Mouse (Mus musculus): ENCODE data around the gene Dapk1. TPM values are rescaled to one million over a fixed set of nuclear protein-coding genes. Genes with fewer than 3 reads are reported as not detected.

The Dapk1 gene
- polyA plus RNA-seq, 1 experiment: 12.0 TPM

DNA sequence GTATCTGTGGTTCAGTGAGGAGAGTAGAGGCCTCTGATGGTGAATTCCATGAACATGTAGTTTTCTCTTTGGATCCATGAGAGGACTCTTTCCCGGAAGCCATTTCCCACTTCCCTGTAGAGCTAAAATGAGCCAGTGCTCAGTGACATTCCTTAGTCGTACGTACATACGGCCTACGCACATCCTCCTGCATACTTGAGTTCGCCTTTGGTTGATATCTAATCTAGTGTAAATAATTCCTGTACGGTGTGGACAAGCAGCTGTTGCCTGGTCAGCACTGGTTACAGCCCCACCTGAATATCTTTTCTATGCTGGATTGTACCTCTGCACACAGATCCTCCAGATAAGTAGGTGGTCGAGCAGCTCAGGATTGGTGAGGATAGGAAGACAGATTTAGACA, 70.5 kb downstream of the Dapk1 start:
- WGBS: 83% methylated on average over 8 of the region's 8 CpGs
- TF ChIP-seq CTCF (IDR thresholded peaks at IDR 0.05; ENCODE audit: control insufficient read depth, insufficient read depth, low read length) (no peak), POLR2A (IDR thresholded peaks at IDR 0.05; ENCODE audit: borderline replicate concordance, control insufficient read depth, low read depth, low read length) (no peak)
- Histone ChIP-seq H3K27ac (ENCODE audit: control insufficient read depth, insufficient read depth, low read depth, low read length, poor library complexity) (no peak overlapping the region), H3K4me3 (replicated peaks; ENCODE audit: control insufficient read depth, low read depth, low read length) (no peak overlapping the region), H3K4me1 (ENCODE audit: control insufficient read depth, insufficient read depth, low read length) (peaks cover 1% of the 10 kb centered on the region; the same call in 1 of the 2 replicates)

DNA sequence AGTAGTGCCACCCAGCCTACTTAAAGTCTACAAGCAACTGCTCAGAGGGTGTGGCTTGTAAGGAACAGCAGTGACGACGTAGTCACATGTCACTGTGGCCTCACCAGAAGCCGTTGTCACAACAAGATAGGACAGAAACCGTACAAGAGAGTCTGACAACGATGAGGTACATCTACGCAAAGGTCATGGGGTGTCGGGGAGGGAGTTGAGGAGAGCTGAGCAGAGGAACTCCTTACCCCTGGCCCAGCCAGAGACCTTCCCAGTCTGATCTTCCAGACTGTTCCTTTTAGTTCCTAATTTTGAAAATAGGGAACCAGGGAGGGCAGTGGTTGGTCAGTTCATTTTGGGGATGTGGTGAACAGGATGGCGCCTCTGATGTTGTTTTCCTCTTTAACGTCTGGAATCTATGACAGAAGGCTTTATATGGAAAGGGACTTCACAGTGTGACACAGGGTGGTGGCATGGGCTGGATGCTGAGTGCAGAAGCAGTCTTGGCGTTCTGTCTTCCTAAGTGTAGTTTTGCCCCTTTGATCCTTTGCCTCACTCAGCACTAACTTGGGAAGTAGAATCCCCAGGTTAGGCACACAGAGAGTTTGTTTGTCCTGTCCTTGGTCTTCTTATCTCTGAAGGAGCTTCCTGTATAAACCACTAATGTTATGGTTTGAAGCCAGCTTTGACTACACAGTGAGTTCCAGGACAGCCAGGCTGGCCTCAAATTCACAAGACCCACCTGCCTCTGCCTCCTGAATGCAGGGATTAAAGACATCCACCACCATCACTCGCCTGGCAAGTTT, 71.3 kb downstream of the Dapk1 start:
- H3K4me3 ChIP-seq (replicated peaks; ENCODE audit: control insufficient read depth, low read depth, low read length): peak overlapping the region; percentile 19
- 18% methylated on average over 11 of the region's 11 CpGs for WGBS
- H3K27ac ChIP-seq (ENCODE audit: control insufficient read depth, insufficient read depth, low read depth, low read length, poor library complexity): no peak overlapping the region
- H3K4me1 ChIP-seq (ENCODE audit: control insufficient read depth, insufficient read depth, low read length): peaks cover 1% of the 10 kb centered on the region; the same call in 1 of the 2 replicates
- TF ChIP-seq POLR2A (IDR thresholded peaks at IDR 0.05; ENCODE audit: borderline replicate concordance, control insufficient read depth, low read depth, low read length) (no peak), CTCF (IDR thresholded peaks at IDR 0.05; ENCODE audit: control insufficient read depth, insufficient read depth, low read length) (no peak)

DNA sequence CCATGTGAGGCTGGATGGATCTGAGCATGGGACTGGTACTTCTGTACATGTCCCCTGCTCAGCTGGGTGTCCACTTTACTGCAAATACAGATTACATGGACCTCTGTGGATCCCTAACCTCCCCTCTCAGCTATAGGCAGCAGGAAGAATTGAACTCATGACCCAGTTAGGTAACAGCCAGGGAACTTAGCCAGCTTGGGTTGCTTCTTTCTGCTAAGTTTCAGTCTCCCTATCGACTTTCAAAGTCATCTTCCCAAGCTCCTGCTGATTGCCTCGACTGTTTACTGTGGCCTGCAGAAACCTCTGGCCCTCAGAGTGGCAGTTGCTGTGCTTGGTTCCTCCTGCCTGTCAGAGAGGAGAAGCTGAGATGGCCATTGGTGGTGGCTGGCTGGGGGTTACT, 72.6 kb downstream of the Dapk1 start:
- Histone ChIP-seq H3K4me3 (replicated peaks; ENCODE audit: control insufficient read depth, low read depth, low read length) (no peak overlapping the region), H3K4me1 (ENCODE audit: control insufficient read depth, insufficient read depth, low read length) (peaks cover 1% of the 10 kb centered on the region; the same call in 1 of the 2 replicates), H3K27ac (ENCODE audit: control insufficient read depth, insufficient read depth, low read depth, low read length, poor library complexity) (no peak overlapping the region)
- TF ChIP-seq POLR2A (IDR thresholded peaks at IDR 0.05; ENCODE audit: borderline replicate concordance, control insufficient read depth, low read depth, low read length): no peak
- 2% methylated on average over 2 of the region's 2 CpGs for WGBS

DNA sequence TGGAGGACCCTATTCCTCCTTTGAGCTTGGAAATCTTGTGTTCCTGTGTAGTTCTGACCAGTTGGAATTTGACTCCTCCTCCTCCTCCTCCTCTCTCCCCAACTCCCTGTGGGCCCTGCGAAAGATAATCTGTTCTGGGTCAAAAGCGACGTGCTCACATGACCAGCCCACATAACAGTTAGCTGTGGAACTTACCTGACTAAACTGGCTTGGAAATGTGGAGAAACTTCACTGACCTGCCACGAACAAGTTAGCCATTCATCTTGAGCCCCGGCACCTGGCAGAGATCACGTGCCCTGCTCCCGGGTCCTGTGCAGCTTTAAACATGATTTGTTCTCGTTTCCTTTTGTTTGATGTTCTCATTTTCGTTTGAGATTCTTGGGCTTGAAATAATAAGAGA, 73.2 kb downstream of the Dapk1 start:
- WGBS: 48% methylated on average over 9 of the region's 9 CpGs
- no peak overlapping the region for H3K27ac ChIP-seq (ENCODE audit: control insufficient read depth, insufficient read depth, low read depth, low read length, poor library complexity)
- TF ChIP-seq POLR2A (IDR thresholded peaks at IDR 0.05; ENCODE audit: borderline replicate concordance, control insufficient read depth, low read depth, low read length): no peak
- no peak for TF ChIP-seq CTCF (IDR thresholded peaks at IDR 0.05; ENCODE audit: control insufficient read depth, insufficient read depth, low read length)
- H3K4me3 ChIP-seq (replicated peaks; ENCODE audit: control insufficient read depth, low read depth, low read length): no peak overlapping the region
- H3K4me1 ChIP-seq (ENCODE audit: control insufficient read depth, insufficient read depth, low read length): peaks cover 1% of the 10 kb centered on the region; the same call in 1 of the 2 replicates

DNA sequence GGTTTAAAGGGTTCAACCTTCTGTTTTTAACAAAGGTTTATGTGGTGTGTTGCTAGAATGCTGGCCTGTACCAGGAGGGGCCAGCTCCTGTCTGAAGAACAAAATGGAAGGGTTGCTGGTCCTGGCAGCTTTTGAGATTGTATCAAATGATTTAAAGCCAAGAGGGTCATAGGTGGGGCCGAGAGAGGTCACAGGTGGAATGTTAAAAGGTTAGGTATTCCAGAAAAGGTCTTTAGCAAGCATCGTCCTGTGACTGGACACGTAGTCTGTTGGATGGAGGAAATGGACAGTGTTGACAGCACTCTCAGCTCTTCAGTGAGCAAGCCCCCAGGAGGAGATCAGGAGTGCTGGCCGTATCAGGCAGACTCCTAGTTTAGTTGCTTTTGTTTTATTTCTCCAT, 73.7 kb downstream of the Dapk1 start:
- Histone ChIP-seq H3K4me1 (ENCODE audit: control insufficient read depth, insufficient read depth, low read length) (peaks cover 1% of the 10 kb centered on the region; the same call in 1 of the 2 replicates), H3K27ac (ENCODE audit: control insufficient read depth, insufficient read depth, low read depth, low read length, poor library complexity) (no peak overlapping the region), H3K4me3 (replicated peaks; ENCODE audit: control insufficient read depth, low read depth, low read length) (no peak overlapping the region)
- 85% methylated on average over 4 of the region's 4 CpGs for WGBS
- TF ChIP-seq POLR2A (IDR thresholded peaks at IDR 0.05; ENCODE audit: borderline replicate concordance, control insufficient read depth, low read depth, low read length) (no peak), CTCF (IDR thresholded peaks at IDR 0.05; ENCODE audit: control insufficient read depth, insufficient read depth, low read length) (no peak)

DNA sequence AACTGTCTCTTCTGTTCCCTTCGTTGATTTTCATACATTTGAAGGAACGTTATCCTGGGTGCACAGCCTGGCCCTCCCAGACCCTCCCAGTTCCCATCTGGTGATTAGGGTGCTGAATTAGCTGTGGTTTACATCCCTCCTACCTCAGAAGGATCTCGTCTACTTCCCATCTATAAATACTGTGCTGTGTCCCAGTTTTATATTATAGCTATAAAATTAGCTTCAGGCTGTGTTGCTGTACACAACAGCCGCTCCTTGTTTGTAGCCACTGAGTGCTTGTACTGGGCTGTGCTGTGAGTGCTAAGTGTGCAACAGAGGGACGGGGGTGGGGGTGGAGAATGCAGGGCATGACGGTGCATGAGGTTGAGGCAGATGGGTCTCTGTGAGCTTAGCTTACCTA, 77.2 kb downstream of the Dapk1 start:
- H3K4me3 ChIP-seq (replicated peaks; ENCODE audit: control insufficient read depth, low read depth, low read length): no peak overlapping the region
- TF ChIP-seq POLR2A (IDR thresholded peaks at IDR 0.05; ENCODE audit: borderline replicate concordance, control insufficient read depth, low read depth, low read length) (no peak), CTCF (IDR thresholded peaks at IDR 0.05; ENCODE audit: control insufficient read depth, insufficient read depth, low read length) (no peak)
- no peaks in the 10 kb centered on the region for H3K4me1 ChIP-seq (ENCODE audit: control insufficient read depth, insufficient read depth, low read length)
- no peak overlapping the region for H3K27ac ChIP-seq (ENCODE audit: control insufficient read depth, insufficient read depth, low read depth, low read length, poor library complexity)
- 81% methylated on average over 6 of the region's 6 CpGs for WGBS

DNA sequence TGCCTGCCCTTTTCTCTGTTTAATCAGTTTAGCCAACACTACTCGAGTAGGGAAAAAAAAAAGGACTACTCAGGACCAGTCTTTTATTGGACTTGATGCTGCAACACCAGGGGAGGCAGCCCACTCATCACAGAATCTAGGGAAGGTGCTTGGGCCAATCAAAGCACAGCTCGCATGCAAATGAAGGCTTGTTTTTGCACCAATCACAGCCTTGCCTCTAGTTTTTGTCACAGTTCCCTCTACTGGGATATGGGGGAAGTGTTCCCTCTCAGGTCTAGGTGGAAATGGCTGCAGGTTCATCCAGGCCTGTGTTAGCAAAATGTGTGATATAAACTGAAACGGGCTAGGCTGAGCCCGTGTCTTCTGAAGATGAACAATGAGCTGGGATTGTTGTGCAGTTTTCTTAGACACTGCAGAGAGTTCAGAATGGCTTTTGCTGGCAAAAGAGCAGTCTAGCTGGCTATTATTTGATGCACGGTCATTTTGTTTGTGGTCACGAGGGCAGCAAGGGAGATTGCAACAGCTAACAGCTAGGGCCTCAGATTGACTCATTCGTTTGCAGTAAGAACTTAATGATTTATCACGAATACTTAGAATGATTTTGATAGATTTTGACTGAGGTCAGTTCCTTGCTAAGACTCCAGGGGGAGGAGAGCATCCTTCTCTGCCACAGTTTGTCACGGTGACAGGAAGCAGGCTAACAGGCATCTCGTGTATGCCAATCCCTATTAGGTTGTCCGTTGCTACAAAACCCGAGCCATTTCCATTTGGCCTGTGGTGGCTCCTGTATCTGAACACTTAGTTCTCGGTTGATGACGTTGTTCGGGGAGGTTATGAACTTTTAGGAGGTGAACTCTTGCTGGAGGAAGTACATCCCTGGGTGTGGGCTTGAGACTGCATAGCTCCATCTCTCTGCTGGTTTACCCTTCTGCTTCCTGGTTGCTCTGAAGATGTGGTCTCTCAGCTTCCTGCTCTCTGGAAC, 81.3 kb downstream of the Dapk1 start:
- no peak overlapping the region for H3K27ac ChIP-seq (ENCODE audit: control insufficient read depth, insufficient read depth, low read depth, low read length, poor library complexity)
- no peak for TF ChIP-seq CTCF (IDR thresholded peaks at IDR 0.05; ENCODE audit: control insufficient read depth, insufficient read depth, low read length)
- no peak for TF ChIP-seq POLR2A (IDR thresholded peaks at IDR 0.05; ENCODE audit: borderline replicate concordance, control insufficient read depth, low read depth, low read length)
- WGBS: 78% methylated on average over 15 of the region's 15 CpGs
- no peaks in the 10 kb centered on the region for H3K4me1 ChIP-seq (ENCODE audit: control insufficient read depth, insufficient read depth, low read length)
- H3K4me3 ChIP-seq (replicated peaks; ENCODE audit: control insufficient read depth, low read depth, low read length): no peak overlapping the region
